Mouse (Mus musculus) spleen, adult 12 weeks (tissue): ENCODE data around the gene Adamtsl4.
"Not testable (repeated sequence)": the region's sequence is repeated elsewhere in the genome, so short reads cannot be mapped to it uniquely, and the experiment has no call there.

Experiments used
- DNase-seq: peaks from one replicate; pipeline ENCODE4 v3.0.0; 2022; ENCODE audit warnings: low spot score

The Adamtsl4 gene

DNA sequence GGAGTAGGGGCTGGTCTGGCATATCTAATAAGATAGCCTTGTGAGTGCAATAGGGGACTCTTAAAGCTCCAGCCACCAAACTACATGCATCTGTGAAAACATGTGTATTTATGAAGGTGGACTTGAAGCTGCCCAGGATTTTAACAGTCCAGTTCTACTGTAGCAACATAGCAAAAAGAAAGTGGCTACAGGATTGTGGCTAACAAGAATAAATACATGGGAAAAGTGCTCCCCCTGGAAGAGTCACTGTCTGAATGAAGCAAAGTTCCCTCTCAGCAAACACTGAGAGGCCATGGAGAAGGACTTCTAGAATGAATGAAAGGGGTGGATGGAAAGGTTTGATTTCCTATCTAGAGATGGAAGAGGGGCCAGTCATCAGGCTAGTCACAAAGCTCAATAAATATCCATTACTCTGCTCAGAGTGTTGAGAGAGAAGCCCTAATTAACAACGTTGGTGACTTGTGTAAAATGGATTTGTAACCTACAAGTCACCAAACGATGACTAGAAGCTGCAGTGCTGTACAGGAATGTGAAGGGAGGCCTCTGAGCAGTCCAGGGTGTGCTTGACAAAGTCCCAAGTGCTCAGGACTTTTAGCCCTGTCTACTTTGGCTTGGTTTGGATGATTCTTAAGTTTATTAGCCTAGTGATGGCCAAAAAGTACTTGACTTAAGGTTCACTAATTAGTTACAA lies 26.8 kb downstream of the Adamtsl4 start:
- no peak for DNase-seq

DNA sequence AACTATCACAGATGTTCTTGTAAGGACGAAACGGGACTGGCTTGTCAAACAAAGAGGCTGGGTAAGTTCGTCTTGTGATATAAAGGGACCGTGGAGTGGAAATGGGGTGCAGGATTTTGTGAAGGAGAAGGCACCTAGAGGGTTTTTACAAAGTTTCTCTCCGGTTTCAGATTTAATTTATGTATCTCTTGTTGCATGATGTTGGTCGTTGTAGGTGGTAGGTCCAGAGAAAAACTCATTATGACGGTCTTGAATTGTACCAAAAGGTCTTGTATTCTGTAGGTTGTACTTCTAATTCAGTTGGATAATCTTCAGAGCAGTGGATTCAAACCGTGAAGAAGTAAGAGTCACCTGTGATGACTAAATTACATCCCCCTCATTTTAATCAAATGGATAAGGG lies 27.8 kb downstream of the Adamtsl4 start:
- no peak for DNase-seq

DNA sequence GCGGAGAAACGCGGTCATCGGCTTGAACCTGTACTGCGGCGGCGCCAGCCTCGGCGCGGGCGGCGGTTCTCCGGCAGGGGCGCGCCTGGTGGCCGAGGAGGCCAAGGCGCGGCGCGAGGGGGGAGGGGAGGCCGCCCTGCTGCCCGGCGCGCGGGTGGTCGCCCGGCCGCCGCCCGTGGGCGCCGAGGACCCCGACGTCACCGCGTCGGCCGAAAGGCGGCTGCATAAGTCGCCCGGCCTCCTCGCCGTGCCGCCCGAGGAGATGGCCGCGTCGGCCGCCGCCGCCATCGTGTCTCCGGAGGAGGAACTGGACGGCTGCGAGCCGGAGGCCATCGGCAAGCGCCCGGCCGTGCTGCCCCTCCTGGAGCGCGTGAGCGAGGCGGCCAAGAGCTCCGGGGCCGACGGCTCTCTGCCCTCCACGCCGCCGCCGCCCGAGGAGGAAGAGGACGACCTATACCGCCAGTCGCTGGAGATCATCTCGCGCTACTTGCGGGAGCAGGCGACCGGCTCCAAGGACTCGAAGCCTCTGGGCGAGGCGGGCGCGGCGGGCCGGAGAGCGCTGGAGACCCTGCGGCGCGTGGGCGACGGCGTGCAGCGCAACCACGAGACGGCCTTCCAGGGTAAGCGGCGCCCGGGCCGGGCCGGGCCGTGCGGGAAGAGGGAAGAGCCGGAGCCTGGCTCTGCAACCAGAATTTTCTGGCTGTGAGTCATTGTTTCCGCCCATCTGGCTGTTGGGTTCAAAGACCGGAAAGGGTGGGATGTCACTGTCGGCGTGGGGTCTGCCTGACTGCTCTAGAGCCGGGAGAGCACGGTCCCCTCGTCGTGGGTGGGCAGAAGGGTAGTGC lies 28.6 kb downstream of the Adamtsl4 start:
- peak; percentile 59 for DNase-seq

GRCm38 (mm10) chr3:95658236-95658867 lies 29.4 kb downstream of the Adamtsl4 start, which contains the start of gene Mcl1:
TSS of gene Mcl1 (plus strand) at chr3:95658788.
- peak; percentile 87 for DNase-seq

GRCm38 (mm10) chr3:95657711-95658110 lies 30.0 kb downstream of the Adamtsl4 start:
- DNase-seq: no peak

DNA sequence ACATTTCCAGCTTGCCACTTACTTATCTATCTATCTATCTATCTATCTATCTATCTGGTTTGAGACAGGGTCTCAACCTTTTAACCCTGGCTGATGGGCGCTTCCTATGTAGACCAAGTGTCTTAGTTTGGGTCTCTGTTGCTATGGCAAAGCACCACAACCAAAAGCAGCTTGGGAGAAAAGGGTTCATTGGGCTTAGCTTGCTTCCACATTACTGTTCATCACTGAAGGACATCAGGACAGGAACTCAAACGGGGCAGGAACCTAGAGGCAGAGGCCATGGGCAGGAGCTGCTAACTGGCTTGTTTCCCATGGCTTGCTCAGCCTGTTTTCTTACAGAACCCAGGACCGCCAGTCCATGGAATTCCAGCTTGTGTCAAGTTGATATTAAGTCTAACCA lies 30.6 kb downstream of the Adamtsl4 start:
- DNase-seq: no peak

GRCm38 (mm10) chr3:95655437-95655836 lies 32.3 kb downstream of the Adamtsl4 start:
- no peak for DNase-seq

DNA sequence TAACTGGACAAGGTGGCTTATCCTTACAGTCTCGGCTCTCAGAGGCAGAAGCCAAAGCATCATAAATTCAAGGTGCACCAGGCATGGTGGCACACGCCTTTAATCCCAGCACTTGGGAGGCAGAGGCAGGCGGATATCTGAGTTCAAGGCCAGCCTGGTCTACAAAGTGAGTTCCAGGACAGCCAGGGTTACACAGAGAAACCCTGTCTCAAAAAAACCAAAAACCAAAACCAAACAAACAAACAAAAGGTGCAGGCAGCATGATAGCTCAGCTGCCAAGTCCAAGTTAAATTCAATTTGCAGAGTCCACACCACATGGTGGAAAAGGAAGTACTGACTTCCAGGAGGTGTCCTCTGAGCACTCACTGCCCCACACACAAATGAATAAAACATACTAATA lies 33.3 kb downstream of the Adamtsl4 start:
- DNase-seq: not testable (repeated sequence)

DNA sequence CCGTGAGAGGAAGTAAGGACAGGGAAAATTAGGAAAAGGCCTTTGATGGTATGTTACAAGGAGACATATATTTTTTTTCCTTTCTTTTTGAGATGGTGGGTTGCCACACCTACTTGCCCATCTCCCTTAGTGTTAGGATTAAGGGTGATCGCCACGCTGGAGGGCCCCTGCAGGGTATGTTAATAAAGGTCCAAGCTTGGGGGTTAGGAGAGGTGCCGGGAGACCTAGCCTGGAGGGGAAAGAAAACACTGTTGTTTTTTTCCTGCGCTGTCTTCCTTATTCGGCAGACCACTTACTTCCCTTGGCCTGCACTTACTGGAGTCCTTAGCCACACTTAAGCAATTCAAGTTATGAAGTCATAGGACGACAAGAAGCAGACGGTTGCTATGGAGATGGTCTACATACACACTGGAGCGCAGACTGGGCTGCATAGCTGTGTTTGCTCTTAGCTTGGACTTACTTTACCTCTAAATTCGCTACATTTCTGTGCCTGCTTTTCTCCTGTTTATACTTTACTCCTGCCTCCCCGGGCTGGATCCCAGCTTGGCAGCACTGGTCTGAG lies 34.2 kb downstream of the Adamtsl4 start:
- no peak for DNase-seq

DNA sequence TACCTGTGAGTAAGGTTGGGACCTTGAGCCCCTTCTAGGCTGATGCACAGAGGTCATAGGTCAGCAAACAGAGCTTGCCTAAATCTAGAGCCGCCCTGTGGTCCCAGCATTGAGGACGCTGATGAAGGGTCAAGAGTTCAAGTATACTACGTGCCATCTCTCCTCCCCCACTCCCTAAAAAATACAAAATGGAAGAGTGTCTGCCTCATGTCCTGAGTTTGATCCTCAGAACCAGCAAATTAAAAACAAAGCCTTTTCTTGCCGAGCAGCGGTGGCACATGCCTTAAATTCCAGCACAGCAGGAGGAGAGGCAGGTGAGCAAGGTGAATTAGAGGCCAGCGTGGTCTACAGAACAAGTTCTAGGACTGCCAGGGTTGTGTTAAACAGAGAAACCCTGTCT lies 34.8 kb downstream of the Adamtsl4 start:
- no peak for DNase-seq

DNA sequence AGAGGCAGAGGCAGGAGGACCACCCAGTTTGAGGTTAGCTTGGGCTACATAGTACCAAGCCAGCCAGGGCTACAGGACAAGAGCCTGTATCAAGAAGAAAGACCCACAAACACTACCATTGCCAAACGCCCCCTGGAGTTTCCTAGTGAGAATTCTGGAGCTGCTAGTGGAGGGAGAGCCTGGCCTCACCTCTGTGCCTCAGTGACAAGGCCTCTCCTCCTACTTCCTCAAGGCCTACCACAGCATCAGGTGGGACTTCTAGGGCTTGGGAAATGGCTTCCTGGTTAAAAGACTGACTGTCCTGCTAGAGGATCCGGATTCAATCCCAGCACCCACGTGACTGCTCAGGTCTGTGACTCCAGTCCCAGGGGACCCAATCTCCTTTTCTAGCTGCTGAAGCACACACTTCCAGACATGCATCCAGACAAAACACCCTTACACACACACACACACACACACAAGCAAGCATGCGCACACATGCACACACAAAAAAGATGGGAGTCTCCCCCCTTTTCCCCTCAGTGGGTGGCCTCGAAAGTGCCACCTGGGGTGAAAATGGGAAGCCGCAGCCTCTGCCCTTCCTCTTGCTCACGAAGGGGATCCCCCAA lies 35.4 kb downstream of the Adamtsl4 start:
- DNase-seq: no peak

GRCm38 (mm10) chr3:95651391-95652203 lies 36.1 kb downstream of the Adamtsl4 start:
- no peak for DNase-seq

- no peak for DNase-seq
Measured at GRCm38 (mm10) chr3:95651033-95651373, 36.7 kb downstream of the Adamtsl4 start.

GRCm38 (mm10) chr3:95650276-95651032 lies 37.3 kb downstream of the Adamtsl4 start:
- no peak for DNase-seq

DNA sequence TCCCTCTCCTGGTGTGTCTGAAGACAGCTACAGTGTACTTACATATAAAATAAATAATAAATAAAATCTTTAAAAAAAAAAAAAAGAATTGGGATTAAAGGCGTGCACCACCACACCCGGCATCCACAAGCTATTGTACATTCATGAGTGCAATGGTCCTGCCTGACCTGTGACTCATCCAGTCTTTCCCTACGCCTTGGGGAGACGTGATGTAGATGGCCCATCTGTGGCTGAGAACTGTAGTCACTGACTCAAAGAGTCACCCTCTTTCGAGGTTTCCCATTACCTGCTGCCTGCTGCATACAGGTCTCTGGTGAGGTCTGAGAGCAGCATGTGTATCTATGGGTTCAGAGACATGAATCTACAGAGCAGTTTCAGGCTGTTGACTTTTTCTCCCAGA lies 39.7 kb downstream of the Adamtsl4 start:
- DNase-seq: no peak

GRCm38 (mm10) chr3:95645313-95646235 lies 42.1 kb downstream of the Adamtsl4 start:
- no peak for DNase-seq

DNA sequence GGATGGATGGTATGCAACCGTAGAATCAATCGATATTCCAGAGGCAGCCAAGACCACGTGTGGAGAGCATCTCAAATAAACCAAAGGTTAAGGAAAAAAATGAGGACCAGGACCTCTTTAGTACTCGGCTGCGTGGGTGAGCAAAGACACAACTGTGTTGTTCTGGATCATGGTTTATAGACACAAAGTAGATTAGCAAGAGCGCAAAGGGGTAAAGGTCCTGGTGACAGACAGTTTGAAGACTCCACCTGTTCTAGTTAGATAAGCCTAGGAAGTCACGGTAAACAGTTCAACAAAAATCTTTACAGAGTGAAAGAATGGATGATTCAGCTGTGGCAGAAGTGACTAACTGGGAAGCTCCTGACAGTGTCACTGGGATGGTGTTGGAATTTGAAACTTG lies 44.6 kb downstream of the Adamtsl4 start:
- no peak for DNase-seq

GRCm38 (mm10) chr3:95639694-95640093 lies 48.0 kb downstream of the Adamtsl4 start:
- no peak for DNase-seq

GRCm38 (mm10) chr3:95636072-95636471 lies 51.6 kb downstream of the Adamtsl4 start:
- no peak for DNase-seq

- no peak for DNase-seq
Measured at GRCm38 (mm10) chr3:95635636-95636035, 52.1 kb downstream of the Adamtsl4 start.
